Mouse (Mus musculus) kidney, postnatal 25 days (tissue): ENCODE measurements around the gene S100a1.
A peak's percentile ranks its signal among the peaks of the same experiment; 100 is the strongest.

ENCODE experiments used
- DNase-seq, 2 experiments: peaks; one replicate each; pipeline ENCODE4 v3.0.0; 2021; ENCODE audit warnings: mixed read lengths in 2 of 2

Gene S100a1

DNA sequence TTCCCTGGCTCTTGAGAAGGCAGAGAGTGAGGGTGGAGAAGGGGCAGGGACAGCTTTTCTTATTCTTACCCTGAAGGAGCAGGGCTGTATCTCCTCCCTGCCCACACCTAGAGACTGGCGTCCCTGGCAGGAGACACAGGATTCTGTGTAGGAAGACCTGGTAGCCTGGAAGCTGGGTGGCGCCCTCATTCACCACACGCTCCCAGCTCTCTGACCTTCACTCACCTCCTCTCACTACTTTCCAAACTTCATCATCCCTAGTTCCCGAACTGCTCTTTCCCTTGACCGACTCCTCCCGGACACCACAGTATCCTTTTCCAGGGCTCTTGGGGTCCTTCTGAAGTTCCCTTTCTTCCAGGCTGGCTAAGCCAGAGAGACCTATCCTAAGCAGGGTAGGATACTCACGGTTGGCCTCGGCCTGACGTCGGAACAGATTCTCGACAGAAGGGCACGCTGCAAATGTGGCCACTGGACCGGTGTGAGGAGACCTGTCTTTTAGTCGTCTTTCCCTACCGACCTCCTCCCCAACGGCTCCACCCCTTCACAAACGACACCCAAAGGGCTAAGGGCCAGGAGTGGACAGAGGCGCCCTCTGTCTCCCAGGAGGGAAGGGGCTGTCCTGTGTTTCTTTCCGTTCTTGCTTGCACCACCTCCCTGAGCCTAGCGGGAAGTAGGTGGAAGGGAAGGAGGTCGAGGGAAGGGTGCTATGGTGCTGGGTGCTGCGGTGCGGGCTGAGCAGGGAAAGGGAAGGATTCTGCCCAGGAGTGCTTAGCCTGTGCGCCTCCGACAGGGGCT, at the start of gene S100a1, which contains the start of gene S100a13:
TSS of gene S100a1 (minus strand) at position 597 of the 795 bp plus-strand sequence.
TSS of gene S100a13 (plus strand) at position 640 of the 795 bp plus-strand sequence.
- peak; percentile 85 to 95 for DNase-seq

GRCm38 (mm10) chr3:90560008-90560628, 45.9 kb upstream of the S100a1 start, which contains the start of gene S100a3:
Gene S100a3, plus strand, starts transcription at chr3:90560578.
- no peak for DNase-seq

- DNase-seq = no peak
These were observed 41.8 kb upstream of the S100a1 start for GRCm38 (mm10) chr3:90555954-90556353.

DNA sequence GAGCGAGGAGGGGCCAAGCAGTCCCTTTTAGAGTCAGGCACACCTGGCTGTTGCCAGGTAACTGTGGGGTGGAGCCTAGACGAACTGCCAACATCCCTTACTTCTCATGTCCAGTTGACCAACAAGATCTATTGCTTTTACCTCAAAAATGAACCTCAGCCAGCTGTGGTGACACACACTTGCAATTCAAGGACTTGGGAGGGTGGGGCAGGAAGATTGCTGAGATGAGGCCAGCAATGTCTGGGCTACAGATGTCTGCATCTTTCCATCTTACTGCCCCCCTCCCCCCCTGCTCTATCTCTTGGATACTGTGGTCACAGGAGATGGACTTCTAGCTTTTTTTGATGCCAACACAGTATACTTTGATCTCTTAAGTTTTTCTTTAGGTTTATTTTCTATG, 38.0 kb upstream of the S100a1 start:
- no peak for DNase-seq

DNA sequence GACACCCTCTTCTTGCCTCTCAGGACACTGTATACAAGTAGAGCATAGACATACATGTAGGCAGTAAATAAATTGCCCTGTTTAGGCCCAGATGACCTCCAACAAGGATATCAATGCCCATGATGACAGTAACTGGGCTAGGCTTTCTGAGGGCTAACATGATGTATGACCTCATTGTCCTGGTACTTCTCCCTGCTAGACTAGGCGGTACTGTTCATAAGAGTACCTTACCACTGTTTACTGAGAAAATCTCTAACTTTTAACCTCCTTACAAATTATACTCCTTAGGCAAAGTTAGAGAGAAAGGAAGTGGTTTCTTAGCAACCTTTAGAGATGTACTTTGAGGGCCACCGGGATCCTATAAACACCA, 36.2 kb upstream of the S100a1 start:
- DNase-seq = no peak

DNA sequence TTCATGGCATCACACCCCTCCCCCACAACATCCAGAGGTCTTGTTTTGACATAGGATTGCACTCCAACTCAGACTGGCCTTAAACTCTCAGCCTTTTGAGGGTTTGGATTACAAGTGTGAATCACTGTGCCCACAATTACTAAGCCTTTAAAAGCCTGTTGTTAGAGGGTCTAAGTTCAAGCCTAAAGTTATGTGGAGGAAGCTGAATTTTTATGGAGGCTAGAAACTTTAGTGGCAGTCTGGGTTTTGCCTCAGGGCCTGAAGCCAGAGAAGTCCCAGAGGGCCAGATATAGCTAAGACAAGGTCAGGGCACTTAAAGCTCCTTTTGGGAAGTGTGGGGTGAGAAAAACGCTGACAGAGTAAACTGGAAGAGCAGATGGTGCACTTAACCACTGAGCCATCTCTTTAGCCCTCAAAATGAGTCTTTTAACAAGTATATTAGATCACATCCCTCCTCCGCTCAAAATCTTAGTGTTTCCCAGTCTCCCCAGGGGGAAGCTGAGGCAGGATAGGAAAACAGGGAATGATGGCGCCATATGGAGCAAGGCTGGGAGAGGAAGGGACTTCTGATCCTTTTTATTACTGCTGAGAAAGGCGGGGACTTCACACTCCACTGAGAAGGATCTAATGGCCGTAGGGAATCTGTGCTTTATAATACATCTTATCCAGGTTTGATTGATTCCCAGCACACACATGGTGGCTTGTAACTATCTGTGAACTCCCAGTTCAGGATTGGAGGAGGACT, 35.7 kb upstream of the S100a1 start:
- DNase-seq = peak; percentile 44 to 46

DNA sequence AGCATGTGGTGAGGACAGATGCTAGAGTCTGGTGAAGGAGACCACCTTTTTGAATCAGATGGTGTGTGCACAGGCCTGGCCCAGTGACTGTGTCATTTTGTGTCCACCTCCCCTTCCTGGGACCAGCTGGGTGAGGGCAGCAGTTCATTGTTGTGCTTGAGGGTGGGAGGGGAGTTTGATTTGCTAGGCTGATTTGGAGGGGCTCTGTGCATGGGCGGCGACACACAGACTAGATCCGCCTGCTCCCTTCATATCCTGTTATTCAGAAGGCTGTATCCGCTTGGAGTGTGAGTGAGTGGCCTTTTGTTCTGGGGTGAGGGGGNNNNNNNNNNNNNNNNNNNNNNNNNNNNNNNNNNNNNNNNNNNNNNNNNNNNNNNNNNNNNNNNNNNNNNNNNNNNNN, 26.7 kb upstream of the S100a1 start:
- DNase-seq = peak; percentile 59 to 78

DNA sequence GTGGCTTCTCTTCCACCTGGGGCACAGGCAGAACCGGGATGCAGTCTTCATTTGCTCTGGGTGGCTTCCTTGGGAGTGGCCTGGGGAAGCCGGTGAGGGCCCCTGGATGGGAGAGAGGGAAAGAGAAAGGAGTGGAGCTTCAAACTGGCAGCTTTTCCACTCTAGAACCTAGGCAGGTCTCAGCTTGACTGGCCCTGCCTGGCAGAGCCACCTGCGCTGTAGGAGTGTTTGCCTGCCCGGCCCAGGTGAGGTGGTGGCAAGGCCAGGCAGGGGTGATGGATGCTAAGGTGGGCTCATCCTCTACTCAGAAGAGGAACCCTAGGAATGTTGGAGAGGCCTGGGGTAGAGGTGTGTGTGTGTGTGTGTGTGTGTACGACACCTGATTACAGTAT, 23.7 kb upstream of the S100a1 start:
- DNase-seq = no peak

GRCm38 (mm10) chr3:90537141-90537904, 23.1 kb upstream of the S100a1 start, which contains the start of gene S100a16:
Gene S100a16, plus strand, starts transcription at chr3:90537254.
- DNase-seq = peak; percentile 83 to 94

GRCm38 (mm10) chr3:90535446-90535845, 21.3 kb upstream of the S100a1 start:
- no peak for DNase-seq

DNA sequence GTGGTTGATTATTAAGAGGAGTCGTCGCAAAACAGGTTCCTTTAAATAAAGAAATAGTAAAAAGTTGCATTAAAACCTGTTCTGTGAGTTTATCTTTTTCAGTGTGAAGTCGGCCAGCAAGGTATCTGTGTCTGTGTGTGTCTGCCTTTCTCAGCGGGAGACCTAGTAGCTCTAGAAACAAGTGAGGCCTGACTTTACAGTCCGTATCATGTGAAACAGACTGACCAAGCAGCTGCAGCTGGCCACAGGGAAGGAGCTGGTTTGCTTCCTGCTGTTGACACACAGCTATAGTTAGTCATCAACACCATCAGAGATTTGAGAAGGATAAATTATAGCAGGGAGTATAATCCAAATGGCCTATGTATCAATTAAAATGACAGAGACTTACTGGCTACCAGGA, 17.5 kb upstream of the S100a1 start:
- DNase-seq = no peak

DNA sequence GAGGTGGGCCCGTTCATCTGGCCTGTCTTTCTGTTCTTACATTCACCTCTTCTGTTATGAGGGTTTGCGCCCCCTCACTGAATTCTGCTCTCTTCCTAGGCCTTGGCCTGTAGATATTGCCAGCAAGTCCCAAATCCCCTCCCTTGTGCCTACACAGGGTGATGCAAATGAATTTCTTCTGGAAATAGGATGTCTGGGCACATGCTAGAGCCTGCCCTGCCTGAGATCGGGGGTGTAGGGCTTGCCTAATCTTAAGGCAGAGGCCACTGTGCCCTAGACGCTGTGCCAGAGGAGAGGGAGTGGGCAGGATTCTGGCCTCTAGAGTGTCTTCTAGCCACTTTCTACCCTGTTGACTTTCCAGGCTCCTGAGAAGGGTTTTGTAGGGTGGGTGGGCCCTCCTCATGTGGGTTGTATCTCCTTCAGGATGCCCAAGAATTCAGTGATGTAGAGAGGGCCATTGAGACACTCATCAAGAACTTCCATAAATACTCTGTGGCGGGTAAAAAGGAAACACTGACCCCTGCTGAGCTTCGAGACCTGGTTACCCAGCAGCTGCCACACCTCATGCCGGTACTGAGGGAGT, 13.2 kb upstream of the S100a1 start:
- DNase-seq = no peak

GRCm38 (mm10) chr3:90526580-90526979, 12.4 kb upstream of the S100a1 start, which contains the start of gene S100a14:
Gene S100a14, plus strand, starts transcription at chr3:90526856.
- DNase-seq = peak in 1 of 2 experiments; percentile 70

- DNase-seq = no peak
These were observed 11.9 kb upstream of the S100a1 start for GRCm38 (mm10) chr3:90526076-90526475.

GRCm38 (mm10) chr3:90525421-90525820, 11.2 kb upstream of the S100a1 start:
- DNase-seq = peak; percentile 55 to 64

DNA sequence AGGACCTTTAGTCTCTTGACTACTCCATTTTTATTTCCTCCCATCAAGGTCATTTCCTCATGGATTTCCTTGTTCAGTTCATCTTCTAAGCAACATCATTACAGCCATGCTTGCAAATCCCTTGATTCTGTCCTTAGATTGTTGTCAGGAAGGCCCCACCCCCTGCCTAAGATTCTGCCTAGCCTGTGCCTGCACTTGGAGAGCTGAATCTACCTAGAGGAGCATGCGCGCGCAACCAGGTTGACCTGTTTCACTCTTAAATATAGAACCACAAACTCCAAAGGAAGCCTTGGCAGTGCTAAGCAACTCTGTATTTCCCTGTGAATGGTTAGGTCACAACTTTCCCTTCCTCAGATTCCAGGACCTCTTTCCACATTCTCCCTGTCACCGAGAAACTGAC, 3.5 kb upstream of the S100a1 start:
- DNase-seq = no peak

DNA sequence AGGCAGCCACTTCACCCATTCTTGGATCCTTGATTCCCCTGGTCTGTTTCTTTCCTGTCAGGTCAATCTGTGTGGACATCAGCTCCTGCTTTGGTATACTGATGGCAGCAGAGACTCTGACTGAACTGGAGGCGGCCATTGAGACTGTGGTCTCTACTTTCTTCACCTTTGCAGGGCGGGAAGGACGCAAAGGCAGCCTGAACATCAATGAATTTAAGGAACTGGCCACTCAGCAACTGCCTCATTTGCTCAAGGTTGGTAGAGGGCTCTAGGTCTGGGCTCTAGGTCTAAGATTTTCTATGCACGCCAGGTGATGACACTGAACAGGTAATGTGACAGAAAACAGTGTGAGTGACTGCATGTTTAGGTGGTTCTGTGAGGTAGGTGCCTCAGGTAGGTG, 1.6 kb upstream of the S100a1 start:
- no peak for DNase-seq

- DNase-seq = peak; percentile 77 to 78
These were observed 1.1 kb upstream of the S100a1 start for GRCm38 (mm10) chr3:90515242-90515641.

DNA sequence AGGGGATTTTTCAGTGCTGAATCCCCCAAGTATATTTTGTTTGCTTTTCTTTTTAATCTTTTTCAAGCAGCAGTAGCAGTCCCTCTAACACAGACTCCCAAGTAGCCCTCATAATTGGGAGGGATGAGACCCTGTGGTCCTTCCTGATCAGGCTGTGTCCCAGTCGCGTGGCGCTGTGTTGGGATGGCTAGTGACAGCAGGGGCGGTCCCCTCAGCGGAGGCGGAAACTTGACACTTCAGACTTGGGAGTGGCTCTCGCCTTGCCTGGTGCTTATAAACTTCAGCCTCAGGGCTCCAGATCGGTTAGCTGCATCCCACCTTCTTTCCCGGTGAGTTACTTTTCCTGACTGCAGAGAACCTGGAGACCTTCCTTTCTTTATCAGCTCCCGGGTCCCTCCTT, 499 bp upstream of the S100a1 start:
- DNase-seq = peak; percentile 82 to 89

DNA sequence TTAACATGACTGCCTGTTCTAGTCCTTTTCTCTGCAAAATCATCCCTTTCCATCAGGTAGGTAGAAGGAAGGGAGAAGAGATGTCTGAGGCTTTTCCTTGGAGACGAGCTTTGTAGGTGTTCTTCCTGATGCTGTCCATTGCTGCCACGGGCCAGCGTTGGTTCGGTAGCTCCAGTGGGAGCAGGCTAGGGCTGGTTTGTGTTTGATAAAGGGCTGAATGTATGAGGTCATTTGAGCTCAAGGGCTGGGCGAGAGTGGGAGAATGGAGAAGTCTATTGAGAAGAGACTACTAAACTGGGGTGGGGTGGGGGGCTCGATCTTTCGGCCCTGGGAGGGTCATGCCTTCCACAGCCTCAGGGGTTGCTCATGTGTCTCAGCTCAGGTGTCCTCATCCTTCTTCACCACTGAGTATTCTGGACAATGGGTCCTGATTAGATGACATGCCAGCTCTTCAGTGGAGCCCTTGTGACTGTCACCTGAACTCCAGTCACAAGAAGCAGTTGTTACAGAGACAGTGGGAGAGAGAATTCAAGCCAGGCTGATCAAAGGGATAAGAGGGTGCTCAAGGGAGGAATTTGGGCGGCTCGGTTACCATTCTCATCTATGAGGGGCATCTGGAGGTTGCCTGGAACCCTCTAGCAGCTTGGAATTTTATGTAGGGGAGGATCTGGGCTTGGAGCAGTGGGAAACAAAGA, 1.1 kb downstream of the S100a1 start:
- DNase-seq = no peak

GRCm38 (mm10) chr3:90512276-90512675, 1.9 kb downstream of the S100a1 start:
- DNase-seq = no peak

- no peak for DNase-seq
These were observed 4.5 kb downstream of the S100a1 start for GRCm38 (mm10) chr3:90509747-90510123.
